Mouse (Mus musculus) kidney, embryonic 14.5 days (tissue): ENCODE measurements around the gene Farsb. TPM values are rescaled to one million over a fixed set of nuclear protein-coding genes. Genes with fewer than 3 reads are reported as not detected.

Experiments
- ATAC-seq: fragments of 200-750 bp; cut with Nextera tagmentation; 2 replicates; pipeline ENCODE4 v1.8.0; 2017; ENCODE audit warnings: moderate number of reproducible peaks, mild to moderate bottlenecking, moderate TSS enrichment, moderate library complexity; ENCODE audit not compliant: low FRiP score, low TSS enrichment
- H3K27ac ChIP-seq: fragments of 300-500 bp; sonication (generic); 2 replicates; pipeline ENCODE4 v1.5.1; 2014; ENCODE audit warnings: low read depth, mild to moderate bottlenecking, low read length, moderate library complexity, mixed read lengths
- H3K27me3 ChIP-seq: fragments of 300-500 bp; sonication (generic); 2 replicates; pipeline ENCODE4 v1.6.1; 2014; ENCODE audit warnings: mild to moderate bottlenecking, low read length; ENCODE audit not compliant: control insufficient read depth, insufficient read depth
- H3K36me3 ChIP-seq: fragments of 300-500 bp; sonication (generic); 2 replicates; pipeline ENCODE4 v1.6.1; 2014; ENCODE audit warnings: low read length, mixed read lengths; ENCODE audit not compliant: control insufficient read depth, insufficient read depth
- H3K4me1 ChIP-seq: fragments of 300-500 bp; sonication (generic); 2 replicates; pipeline ENCODE4 v1.6.1; 2014; ENCODE audit warnings: low read length, mixed read lengths; ENCODE audit not compliant: control insufficient read depth, insufficient read depth
- H3K4me2 ChIP-seq: fragments of 300-500 bp; sonication (generic); replicated peaks from 2 replicates; pipeline ENCODE4 v1.6.1; 2014; ENCODE audit warnings: low read depth, mild to moderate bottlenecking, low read length
- H3K4me3 ChIP-seq: fragments of 300-500 bp; sonication (generic); 2 replicates; pipeline ENCODE4 v1.5.1; 2014; ENCODE audit warnings: mild to moderate bottlenecking, low read length
- H3K9ac ChIP-seq: fragments of 300-500 bp; sonication (generic); 2 replicates; pipeline ENCODE4 v1.6.1; 2014; ENCODE audit warnings: low read depth, mild to moderate bottlenecking, low read length, moderate library complexity
- H3K9me3 ChIP-seq: fragments of 300-500 bp; sonication (generic); 2 replicates; pipeline ENCODE4 v1.6.1; 2016; ENCODE audit warnings: low read length; ENCODE audit not compliant: control insufficient read depth
- WGBS: fragments of 180-500 bp; shearing (Covaris S2); extraction: QIAGEN DNeasy Blood & Tissue Kit; methylation state at CpG from one replicate; pipeline ENCODE4 v1.1.7; 2014; 5-methylcytosine and 5-hydroxymethylcytosine counted together
- polyA plus RNA-seq: library from polyadenylated mRNA; unstranded; fragments of >200 nt; fragmentation: Nextera tagmentation; extraction: Ambion mirVana; gene quantifications from 2 replicates; pipeline ENCODE4 v1.2.1, GENCODE M21; 2014

Farsb gene
- polyA plus RNA-seq, 1 experiment from 2014 or later = 148 TPM

DNA sequence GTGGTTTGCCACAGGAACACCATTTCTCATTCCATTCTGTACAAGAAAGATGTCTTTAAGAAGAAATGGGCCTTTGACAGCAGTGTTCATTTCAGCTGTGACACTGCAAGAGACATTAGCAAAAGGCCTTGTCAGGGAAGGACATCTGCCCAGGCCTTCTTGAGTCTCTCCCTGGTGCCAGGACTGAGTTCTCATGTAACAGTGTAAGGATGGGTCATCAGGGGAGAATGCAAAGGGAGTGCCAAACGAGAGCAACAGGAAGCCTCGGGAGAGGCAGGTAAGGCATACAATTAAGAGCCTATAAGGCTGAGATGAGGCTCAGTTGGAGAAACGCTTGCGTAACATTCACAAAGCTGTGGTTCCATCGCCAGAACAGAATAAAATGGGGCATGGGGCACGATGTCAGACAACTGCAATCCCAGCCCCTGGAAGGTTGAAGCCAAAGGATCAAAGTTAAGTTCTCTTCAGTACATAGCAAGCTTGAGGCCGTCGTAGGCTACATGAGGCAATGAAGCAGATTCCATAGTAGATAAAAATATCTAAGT, 93.4 kb downstream of the Farsb start:
- 56% methylated on average over 8 of the region's 8 CpGs for WGBS
- Histone ChIP-seq H3K9me3 (no peaks in the 10 kb centered on the region), H3K27ac (no peak overlapping the region), H3K27me3 (no peaks in the 10 kb centered on the region), H3K4me1 (peaks cover 9% of the 10 kb centered on the region), H3K9ac (no peak overlapping the region), H3K36me3 (no peaks in the 10 kb centered on the region), H3K4me3 (no peak overlapping the region), H3K4me2 (no peak overlapping the region)
- no peak for ATAC-seq

GRCm38 (mm10) chr1:78388848-78389247, 99.8 kb downstream of the Farsb start:
- Histone ChIP-seq H3K27me3 (no peaks in the 10 kb centered on the region), H3K4me1 (no peaks in the 10 kb centered on the region), H3K9ac (no peak overlapping the region), H3K36me3 (no peaks in the 10 kb centered on the region), H3K9me3 (no peaks in the 10 kb centered on the region), H3K27ac (no peak overlapping the region), H3K4me2 (no peak overlapping the region), H3K4me3 (no peak overlapping the region)
- ATAC-seq = no peak
- 38% methylated on average over 3 of the region's 3 CpGs for WGBS

GRCm38 (mm10) chr1:78387854-78388253, 100.8 kb downstream of the Farsb start:
- H3K4me1 ChIP-seq = no peaks in the 10 kb centered on the region
- no peak for ATAC-seq
- H3K36me3 ChIP-seq = no peaks in the 10 kb centered on the region
- H3K4me3 ChIP-seq = no peak overlapping the region
- H3K4me2 ChIP-seq = no peak overlapping the region
- H3K9ac ChIP-seq = no peak overlapping the region
- no peaks in the 10 kb centered on the region for H3K27me3 ChIP-seq
- no peak overlapping the region for H3K27ac ChIP-seq
- H3K9me3 ChIP-seq = no peaks in the 10 kb centered on the region
- WGBS = 58% methylated on average over 4 of the region's 4 CpGs

- H3K27ac ChIP-seq = no peak overlapping the region
- H3K4me3 ChIP-seq = no peak overlapping the region
- no peak overlapping the region for H3K9ac ChIP-seq
- WGBS = 92% methylated on average over 4 of the region's 4 CpGs
- H3K9me3 ChIP-seq = no peaks in the 10 kb centered on the region
- no peak for ATAC-seq
- H3K27me3 ChIP-seq = no peaks in the 10 kb centered on the region
- no peak overlapping the region for H3K4me2 ChIP-seq
- no peaks in the 10 kb centered on the region for H3K36me3 ChIP-seq
- no peaks in the 10 kb centered on the region for H3K4me1 ChIP-seq
These were observed 107.7 kb downstream of the Farsb start for GRCm38 (mm10) chr1:78380950-78381349.

DNA sequence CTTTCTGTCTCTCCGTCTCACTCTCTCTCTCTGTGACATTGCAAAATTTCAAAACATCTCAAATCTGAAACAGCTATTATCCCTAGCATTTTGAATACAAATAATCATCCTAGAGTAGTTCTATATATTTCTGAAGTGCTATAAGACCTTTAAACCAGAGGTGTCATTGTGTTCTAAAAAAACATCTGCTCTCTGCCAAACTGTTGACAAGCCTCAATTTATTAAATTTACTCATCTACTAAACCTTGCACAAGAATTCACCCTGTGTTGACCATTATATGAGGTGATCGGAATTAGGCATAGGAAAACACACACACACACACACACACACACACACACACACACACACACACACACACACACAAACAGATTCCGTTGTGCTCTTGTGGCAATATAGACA, 113.6 kb downstream of the Farsb start:
- Histone ChIP-seq H3K4me3 (no peak overlapping the region), H3K4me2 (no peak overlapping the region), H3K27me3 (no peaks in the 10 kb centered on the region), H3K36me3 (no peaks in the 10 kb centered on the region), H3K9me3 (no peaks in the 10 kb centered on the region), H3K4me1 (no peaks in the 10 kb centered on the region), H3K27ac (no peak overlapping the region), H3K9ac (no peak overlapping the region)
- no peak for ATAC-seq
- 78% methylated on average over 3 of the region's 3 CpGs for WGBS

- Histone ChIP-seq H3K9ac (no peak overlapping the region), H3K27me3 (no peaks in the 10 kb centered on the region), H3K9me3 (no peaks in the 10 kb centered on the region), H3K27ac (no peak overlapping the region), H3K4me1 (no peaks in the 10 kb centered on the region), H3K36me3 (no peaks in the 10 kb centered on the region), H3K4me3 (no peak overlapping the region), H3K4me2 (no peak overlapping the region)
- 90% methylated on average over 5 of the region's 5 CpGs for WGBS
- no peak for ATAC-seq
These were observed 114.9 kb downstream of the Farsb start for GRCm38 (mm10) chr1:78373836-78374235.

- no peak overlapping the region for H3K4me2 ChIP-seq
- ATAC-seq = no peak
- no peaks in the 10 kb centered on the region for H3K4me1 ChIP-seq
- WGBS = 91% methylated on average over 9 of the region's 9 CpGs
- H3K36me3 ChIP-seq = no peaks in the 10 kb centered on the region
- H3K9ac ChIP-seq = no peak overlapping the region
- no peaks in the 10 kb centered on the region for H3K27me3 ChIP-seq
- H3K4me3 ChIP-seq = no peak overlapping the region
- no peaks in the 10 kb centered on the region for H3K9me3 ChIP-seq
- no peak overlapping the region for H3K27ac ChIP-seq
These were observed 116.4 kb downstream of the Farsb start for GRCm38 (mm10) chr1:78372316-78372715.

DNA sequence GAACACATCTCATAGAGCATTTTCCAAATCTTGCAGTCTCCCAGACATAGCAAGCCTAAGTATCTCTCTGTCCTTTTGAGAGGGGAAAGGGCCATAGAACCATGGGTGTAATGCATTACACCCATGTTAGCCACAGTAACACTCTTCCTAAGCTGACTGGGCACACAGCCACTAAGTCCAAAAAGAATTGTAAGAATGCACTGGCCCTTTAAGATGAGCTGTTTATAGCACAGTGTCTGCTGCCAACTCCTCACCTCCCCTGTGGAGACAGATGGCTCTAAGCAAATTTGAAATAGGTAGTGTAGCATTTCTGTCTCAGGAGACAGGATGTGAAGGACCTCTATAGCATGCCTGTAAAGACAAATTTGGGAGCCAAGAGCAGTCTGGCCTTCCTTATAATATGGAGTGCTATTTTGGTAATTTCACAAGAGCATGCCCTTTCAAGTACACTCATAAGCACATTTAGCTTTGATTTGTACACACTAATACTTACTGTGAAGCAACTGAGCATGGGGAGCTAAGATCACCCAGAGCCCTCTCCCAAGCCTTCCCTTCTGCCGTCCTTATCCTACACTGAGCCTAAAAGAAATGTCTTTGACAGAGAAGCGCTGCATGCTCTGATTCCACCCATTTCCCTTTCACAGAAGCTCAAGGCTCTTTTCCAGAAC, 117.0 kb downstream of the Farsb start:
- no peak overlapping the region for H3K4me3 ChIP-seq
- WGBS = 82% methylated on average over 2 of the region's 2 CpGs
- no peak for ATAC-seq
- H3K27me3 ChIP-seq = no peaks in the 10 kb centered on the region
- no peaks in the 10 kb centered on the region; the same call in 1 of the 2 replicates for H3K4me1 ChIP-seq
- no peak overlapping the region for H3K4me2 ChIP-seq
- no peaks in the 10 kb centered on the region for H3K36me3 ChIP-seq
- no peaks in the 10 kb centered on the region for H3K9me3 ChIP-seq
- no peak overlapping the region for H3K9ac ChIP-seq
- no peak overlapping the region for H3K27ac ChIP-seq

GRCm38 (mm10) chr1:78370121-78370520, 118.6 kb downstream of the Farsb start:
- ATAC-seq = no peak
- 31% methylated on average over 6 of the region's 6 CpGs for WGBS
- H3K9me3 ChIP-seq = no peaks in the 10 kb centered on the region
- peaks cover 7% of the 10 kb centered on the region for H3K4me1 ChIP-seq
- no peaks in the 10 kb centered on the region for H3K27me3 ChIP-seq
- no peak overlapping the region for H3K27ac ChIP-seq
- no peak overlapping the region for H3K9ac ChIP-seq
- no peak overlapping the region for H3K4me3 ChIP-seq
- no peaks in the 10 kb centered on the region for H3K36me3 ChIP-seq
- no peak overlapping the region for H3K4me2 ChIP-seq
